Mouse (Mus musculus) heart, postnatal 0 days (tissue): Measurements from ENCODE around the gene Bnip1. TPM values are rescaled to one million over a fixed set of nuclear protein-coding genes. Genes with fewer than 3 reads are reported as not detected.

Experiments
- ATAC-seq: fragments of 200-750 bp; cut with Nextera tagmentation; 2 replicates; pipeline ENCODE4 v1.8.0; 2017; ENCODE audit warnings: low read depth, moderate number of reproducible peaks, moderate library complexity; ENCODE audit not compliant: insufficient read depth
- DNase-seq: peaks from one replicate; pipeline ENCODE4 v3.0.0-alpha.2; 2016; ENCODE audit warnings: low spot score
- H3K27ac ChIP-seq: fragments of 300-500 bp; sonication (generic); 2 replicates; pipeline ENCODE4 v1.5.1; 2014; ENCODE audit warnings: low read depth, mild to moderate bottlenecking
- H3K27me3 ChIP-seq: fragments of 300-500 bp; sonication (generic); 2 replicates; pipeline ENCODE4 v1.6.1; 2014; ENCODE audit warnings: low read length, mixed read lengths; ENCODE audit not compliant: control insufficient read depth, insufficient read depth
- H3K36me3 ChIP-seq: fragments of 300-500 bp; sonication (generic); replicated peaks from 2 replicates; pipeline ENCODE4 v1.6.1; 2014; ENCODE audit warnings: low read length, mixed read lengths; ENCODE audit not compliant: control insufficient read depth, insufficient read depth
- H3K4me1 ChIP-seq: fragments of 300-500 bp; sonication (generic); 2 replicates; pipeline ENCODE4 v1.6.1; 2014; ENCODE audit warnings: antibody characterized with exemption; ENCODE audit not compliant: control insufficient read depth, insufficient read depth
- H3K4me2 ChIP-seq: fragments of 300-500 bp; sonication (generic); 2 replicates; pipeline ENCODE4 v1.6.1; 2014; ENCODE audit warnings: low read depth, mild to moderate bottlenecking, low read length, moderate library complexity
- H3K4me3 ChIP-seq: fragments of 300-500 bp; sonication (generic); 2 replicates; pipeline ENCODE4 v1.5.1; 2014; ENCODE audit warnings: low read depth, low read length
- H3K9ac ChIP-seq: fragments of 300-500 bp; sonication (generic); replicated peaks from 2 replicates; pipeline ENCODE4 v1.6.1; 2014; ENCODE audit warnings: low read depth, low read length, mixed read lengths
- H3K9me3 ChIP-seq: fragments of 300-500 bp; sonication (generic); replicated peaks from 2 replicates; pipeline ENCODE4 v1.6.1; 2016; ENCODE audit warnings: low read length; ENCODE audit not compliant: control insufficient read depth
- CTCF ChIP-seq: IDR thresholded peaks from 2 replicates; pipeline ENCODE4 v1.5.1; 2016; ENCODE audit warnings: antibody characterized with exemption, control low read depth, low read depth
- EP300 ChIP-seq: IDR thresholded peaks from 2 replicates; pipeline ENCODE4 v1.6.1; 2016; ENCODE audit warnings: antibody characterized with exemption, low read depth
- WGBS: fragments of 180-500 bp; shearing (Covaris S2); extraction: QIAGEN DNeasy Blood & Tissue Kit; methylation state at CpG from one replicate; pipeline ENCODE4 v1.1.7; 2014; 5-methylcytosine and 5-hydroxymethylcytosine counted together
- polyA plus RNA-seq: library from polyadenylated mRNA; unstranded; fragments of >200 nt; fragmentation: Nextera tagmentation; extraction: Ambion mirVana; gene quantifications from 2 replicates; pipeline ENCODE4 v1.2.1, GENCODE M21; 2015
- total RNA-seq: library from RNA; depleted of rRNA; stranded (reverse); fragments of >200 nt; gene quantifications from 2 replicates; pipeline ENCODE4 v1.2.3, GENCODE M21; 2014; ENCODE audit warnings: low replicate concordance

Gene Bnip1
- total and polyA plus RNA-seq, 2 experiments from 2014 or later: 50.5 to 58.6 TPM

GRCm38 (mm10) chr17:26817776-26818175 is 36.9 kb downstream of the Bnip1 start:
- Histone ChIP-seq H3K9me3 (no peaks in the 10 kb centered on the region), H3K27me3 (no peaks in the 10 kb centered on the region), H3K4me3 (no peak overlapping the region), H3K9ac (no peak overlapping the region), H3K4me1 (peaks cover 13% of the 10 kb centered on the region; the same call in 1 of the 2 replicates), H3K4me2 (no peak overlapping the region), H3K36me3 (no peaks in the 10 kb centered on the region), H3K27ac (no peak overlapping the region)
- no peak for DNase-seq
- no peak for TF ChIP-seq EP300
- no peak for TF ChIP-seq CTCF
- no peak for ATAC-seq

- Histone ChIP-seq H3K27me3 (no peaks in the 10 kb centered on the region), H3K4me3 (no peak overlapping the region), H3K9ac (no peak overlapping the region), H3K27ac (no peak overlapping the region), H3K4me1 (no peaks in the 10 kb centered on the region), H3K9me3 (0 out of 2 replicates have a peak, but pooled peaks cover 3% of the 10 kb centered on the region), H3K36me3 (0 out of 2 replicates have a peak, but pooled peaks cover 9% of the 10 kb centered on the region), H3K4me2 (no peak overlapping the region)
- ATAC-seq (no peak), DNase-seq (no peak)
- 61% methylated on average over 15 of the region's 17 CpGs for WGBS
- TF ChIP-seq EP300 (no peak), CTCF (no peak)
Measured at GRCm38 (mm10) chr17:26826131-26826530, 45.3 kb downstream of the Bnip1 start.

- Histone ChIP-seq H3K4me3 (no peak overlapping the region), H3K9me3 (0 out of 2 replicates have a peak, but pooled peaks cover 3% of the 10 kb centered on the region), H3K36me3 (peaks cover 33% of the 10 kb centered on the region; the same call in 1 of the 2 replicates), H3K9ac (no peak overlapping the region), H3K27ac (no peak overlapping the region), H3K4me2 (no peak overlapping the region), H3K4me1 (peaks cover 8% of the 10 kb centered on the region; the same call in 1 of the 2 replicates), H3K27me3 (peaks cover 32% of the 10 kb centered on the region)
- no peak for ATAC-seq
- no peak for DNase-seq
- WGBS: 80% methylated on average over 2 of the region's 2 CpGs
- TF ChIP-seq EP300: no peak
- TF ChIP-seq CTCF: no peak
Measured at GRCm38 (mm10) chr17:26833806-26834205, 52.9 kb downstream of the Bnip1 start.

DNA sequence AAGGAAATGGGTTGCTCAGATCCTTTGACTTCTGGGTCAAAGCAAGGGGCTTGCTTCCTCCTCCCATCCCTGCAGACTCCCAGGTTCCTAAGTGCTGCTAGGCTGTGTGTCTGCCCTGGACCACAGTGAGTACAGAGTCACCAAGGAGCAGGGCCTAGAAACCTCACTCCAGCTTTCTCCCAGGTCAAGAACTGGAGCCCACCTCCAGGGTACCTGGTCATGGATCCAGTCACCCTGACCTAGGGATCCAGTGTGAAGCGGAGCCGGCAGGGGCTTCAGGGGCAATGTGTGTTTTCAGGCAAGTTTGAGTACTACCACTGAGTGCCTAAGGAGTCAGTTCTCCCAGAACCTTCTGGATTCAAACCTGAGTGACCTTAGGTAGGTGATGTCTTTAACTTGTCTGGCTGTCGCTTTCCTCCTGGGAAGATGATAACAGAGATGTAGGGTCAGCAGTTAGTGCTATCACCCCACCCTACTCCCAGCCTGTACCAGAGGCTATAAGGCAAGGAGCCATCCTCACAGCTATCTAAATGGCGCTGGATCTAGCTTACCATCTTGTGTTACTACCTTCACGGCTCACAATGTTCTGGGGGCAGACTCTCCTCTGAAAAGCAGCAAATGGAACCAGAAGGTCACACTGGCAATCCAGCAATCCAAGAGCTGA is 53.6 kb downstream of the Bnip1 start:
- Histone ChIP-seq H3K4me2 (no peak overlapping the region), H3K9ac (no peak overlapping the region), H3K27ac (peak overlapping the region; percentile 94; the same call in 1 of the 2 replicates), H3K36me3 (peaks cover 34% of the 10 kb centered on the region; the same call in 1 of the 2 replicates), H3K4me1 (peaks cover 8% of the 10 kb centered on the region; the same call in 1 of the 2 replicates), H3K27me3 (peaks cover 38% of the 10 kb centered on the region), H3K4me3 (no peak overlapping the region), H3K9me3 (0 out of 2 replicates have a peak, but pooled peaks cover 3% of the 10 kb centered on the region)
- ATAC-seq (no peak), DNase-seq (no peak)
- WGBS: 77% methylated on average over 5 of the region's 5 CpGs
- no peak for TF ChIP-seq CTCF
- TF ChIP-seq EP300: no peak

DNA sequence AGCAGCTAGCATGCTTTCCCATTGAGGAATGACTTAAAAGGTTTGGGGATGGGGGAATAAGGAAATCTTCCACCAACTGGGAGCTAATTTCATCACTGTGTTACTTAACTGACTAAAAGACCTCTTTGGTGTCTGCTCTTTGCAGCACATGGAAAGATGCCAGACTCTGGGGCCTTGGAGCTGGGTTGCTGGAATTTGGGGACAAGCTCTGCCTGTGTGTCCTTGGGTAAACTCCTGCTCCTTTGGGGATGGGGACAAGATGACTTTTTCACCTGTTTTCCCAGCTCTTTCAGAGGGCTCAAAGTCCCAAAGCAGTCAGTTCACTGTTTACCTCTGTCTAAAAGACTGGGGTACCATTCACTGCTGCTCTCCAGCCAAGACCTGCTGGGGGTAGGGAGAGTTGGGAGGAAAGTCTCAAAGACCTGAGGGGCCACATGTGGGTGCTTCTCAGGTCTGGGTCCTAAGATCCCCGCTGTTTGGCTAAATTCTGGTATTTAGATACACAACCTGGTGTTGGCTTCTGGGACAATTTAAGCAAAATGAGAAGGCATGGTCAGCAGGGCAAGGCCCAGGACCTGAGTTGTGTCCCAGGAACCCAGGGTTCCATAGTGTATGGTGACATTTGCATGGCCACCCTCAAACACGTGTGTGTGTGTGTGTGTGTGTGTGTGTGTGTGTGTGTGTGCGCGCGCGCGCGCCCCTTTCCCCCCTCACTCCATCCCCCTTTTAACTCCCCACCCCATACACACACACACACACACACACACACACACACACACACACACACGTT is 54.3 kb downstream of the Bnip1 start:
- Histone ChIP-seq H3K9me3 (0 out of 2 replicates have a peak, but pooled peaks cover 3% of the 10 kb centered on the region), H3K4me1 (peaks cover 8% of the 10 kb centered on the region; the same call in 1 of the 2 replicates), H3K36me3 (peaks cover 35% of the 10 kb centered on the region; the same call in 1 of the 2 replicates), H3K4me3 (no peak overlapping the region), H3K27ac (peak overlapping the region; percentile 94), H3K27me3 (peaks cover 44% of the 10 kb centered on the region), H3K9ac (no peak overlapping the region; the same call in 1 of the 2 replicates), H3K4me2 (no peak overlapping the region; the same call in 1 of the 2 replicates)
- TF ChIP-seq EP300 (no peak), CTCF (no peak)
- no peak for ATAC-seq
- 51% methylated on average over 9 of the region's 9 CpGs for WGBS
- no peak for DNase-seq
